Mouse (Mus musculus) heart, postnatal 4 days (tissue): ENCODE measurements around the gene Acvr2b. TPM values are rescaled to one million over a fixed set of nuclear protein-coding genes. Genes with fewer than 3 reads are reported as not detected.
A peak's percentile ranks its signal among the peaks of the same experiment; 100 is the strongest.

Source experiments
- DNase-seq: peaks from one replicate; pipeline ENCODE4 v3.0.0; 2021
- total RNA-seq, 2 experiments: library from RNA; stranded (reverse); gene quantifications; 2 replicates each; pipeline ENCODE4 v1.2.3; 2021

Acvr2b gene
- total RNA-seq, 2 experiments from 2014 or later = 6.2 to 6.5 TPM

DNA sequence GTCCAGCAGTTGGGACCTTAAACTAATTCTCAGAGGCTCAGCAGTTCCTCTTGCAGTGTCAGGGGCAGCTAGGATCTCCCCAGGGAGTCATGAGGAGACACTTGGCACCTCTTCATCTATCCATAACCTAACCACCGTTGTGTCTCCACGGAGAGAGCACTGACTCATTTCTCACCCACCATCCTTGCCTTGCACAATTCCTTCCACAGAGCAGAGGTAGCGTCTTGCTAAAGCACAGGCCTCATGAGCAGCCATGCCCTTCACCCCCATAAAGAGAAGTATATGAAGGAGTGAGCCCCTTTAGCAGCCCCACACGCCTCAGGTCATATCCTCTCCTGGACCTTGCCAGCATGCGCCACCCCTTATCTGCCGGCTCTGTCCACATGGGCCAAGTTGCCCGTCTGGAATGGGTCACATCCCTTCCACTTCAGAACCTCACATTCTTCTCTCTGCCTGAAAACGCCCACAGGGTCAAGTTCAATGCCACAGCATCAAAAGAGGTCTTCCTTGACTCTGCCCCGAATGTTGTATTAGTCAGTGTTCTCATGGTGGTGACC, 71.8 kb downstream of the Acvr2b start:
- no peak for DNase-seq

DNA sequence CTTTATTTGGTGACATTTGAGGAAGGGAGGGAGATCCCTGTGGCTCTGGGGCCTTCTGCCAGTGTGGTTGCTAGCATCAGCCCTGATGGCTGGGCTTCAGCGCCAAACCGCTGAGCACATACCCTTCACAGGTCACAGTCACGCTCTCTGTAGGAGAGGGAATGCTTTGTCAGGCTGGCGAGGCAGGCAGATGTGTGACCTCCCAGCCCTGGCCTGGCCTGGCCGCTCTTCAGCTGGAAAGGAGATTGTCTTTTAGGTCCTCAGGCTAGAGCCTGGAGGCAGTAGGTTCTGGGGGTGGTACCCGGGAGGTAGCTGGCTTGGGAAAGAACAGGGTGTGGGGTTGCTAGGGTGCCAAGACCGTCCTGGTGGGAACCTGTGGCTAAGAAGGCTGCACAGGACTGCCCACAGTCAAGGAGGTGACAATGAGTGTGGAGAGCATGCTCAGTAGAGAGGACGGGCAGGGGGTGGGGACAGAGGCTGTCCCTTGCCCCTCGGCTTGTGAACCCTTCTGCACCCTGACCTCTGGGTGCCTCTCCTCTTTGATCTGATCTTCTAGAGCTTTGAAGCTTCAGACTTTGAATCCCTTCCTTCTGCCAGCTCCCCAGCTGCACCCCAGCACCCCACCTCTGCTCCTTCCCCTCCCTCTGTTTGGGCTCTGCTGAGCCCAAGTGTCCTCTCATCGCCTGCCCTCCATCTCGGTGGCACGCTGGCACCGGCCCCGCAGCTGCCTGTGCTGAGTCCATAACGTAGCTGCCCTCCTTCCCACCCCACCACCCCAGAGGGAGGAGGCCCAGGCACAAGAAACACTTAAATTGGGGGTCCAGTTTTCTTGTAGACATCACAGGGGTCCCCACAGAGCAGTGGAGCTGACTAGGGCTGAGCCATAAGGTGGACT, 73.0 kb downstream of the Acvr2b start:
- DNase-seq = peak; percentile 67

DNA sequence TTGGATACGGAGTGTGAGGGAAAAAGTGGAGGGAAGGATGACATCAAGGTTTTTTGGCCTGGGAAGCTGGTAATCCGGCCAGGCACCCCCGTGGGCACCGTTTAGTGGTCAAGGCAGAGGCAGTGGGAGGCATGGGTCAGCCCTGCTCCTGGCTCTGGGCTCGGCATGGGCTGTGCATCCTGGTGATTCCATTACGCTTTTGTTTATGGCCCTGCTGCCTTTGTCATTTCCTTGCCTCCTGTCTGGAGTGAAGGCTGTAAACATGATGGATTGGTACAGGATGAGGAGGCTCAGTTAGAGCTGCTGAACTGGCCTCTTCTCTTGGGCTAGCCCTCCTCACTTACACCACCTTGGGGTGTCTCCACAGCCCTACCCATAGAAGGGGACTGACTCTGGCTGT, 75.8 kb downstream of the Acvr2b start:
- DNase-seq = no peak

DNA sequence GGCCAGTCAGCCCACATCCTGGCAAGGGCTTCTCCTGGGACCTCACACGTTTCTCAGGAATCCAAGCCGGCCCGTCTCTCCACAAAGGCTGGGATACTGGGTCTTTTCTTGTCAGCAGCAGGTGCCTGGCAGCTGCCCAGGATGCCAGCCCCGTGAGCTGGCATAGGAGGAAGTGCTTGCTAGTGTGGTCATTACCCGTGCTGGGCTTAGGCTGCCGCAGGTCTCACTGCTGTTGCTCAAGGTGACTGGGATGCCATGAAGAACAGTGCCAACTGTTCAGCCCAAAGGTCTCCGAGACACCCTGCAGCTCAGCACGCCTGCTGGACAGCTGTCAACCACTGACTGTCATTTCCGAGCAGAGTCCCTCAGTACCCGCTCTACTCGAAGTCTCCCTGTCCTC, 76.4 kb downstream of the Acvr2b start:
- DNase-seq = peak; percentile 60

DNA sequence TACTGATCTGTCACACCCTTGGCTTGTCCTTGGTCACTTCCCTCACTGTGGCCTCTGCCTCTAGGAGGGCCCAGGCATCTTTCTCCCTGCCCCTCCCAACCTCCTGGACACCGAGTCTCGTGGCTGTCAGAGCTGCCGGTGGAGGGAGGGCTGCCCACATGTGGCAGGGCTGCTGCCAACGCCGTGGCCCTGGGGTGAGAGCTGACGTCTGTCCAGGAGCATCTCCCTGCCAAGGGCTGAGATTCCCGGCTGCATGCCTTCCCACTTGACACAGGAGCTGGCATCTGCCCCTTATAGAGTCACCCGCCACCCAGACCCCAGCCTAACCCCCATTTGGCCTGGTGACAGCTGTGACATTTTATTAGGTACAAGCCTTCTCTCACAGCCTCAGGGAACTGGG, 77.4 kb downstream of the Acvr2b start:
- DNase-seq = peak; percentile 88

DNA sequence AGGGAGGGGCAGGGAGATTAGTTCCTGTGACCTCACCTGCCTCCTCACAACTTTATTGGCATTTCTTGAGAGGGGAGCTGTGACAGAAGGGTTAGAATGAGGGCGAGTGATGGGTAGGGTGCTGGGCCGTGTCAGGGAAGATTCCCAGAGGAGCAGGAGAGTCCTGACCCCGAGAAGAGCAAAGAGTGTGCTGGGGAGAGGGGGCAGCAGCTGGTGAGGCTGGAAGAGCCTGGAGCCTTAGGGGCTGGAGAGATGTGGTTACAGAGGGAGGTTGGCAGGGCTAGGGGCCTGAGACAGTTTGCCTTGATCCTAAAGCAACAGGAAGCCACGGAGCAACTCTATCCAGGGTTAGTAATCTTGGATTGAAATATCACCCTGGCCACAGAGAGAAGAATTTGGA, 79.7 kb downstream of the Acvr2b start:
- DNase-seq = no peak

DNA sequence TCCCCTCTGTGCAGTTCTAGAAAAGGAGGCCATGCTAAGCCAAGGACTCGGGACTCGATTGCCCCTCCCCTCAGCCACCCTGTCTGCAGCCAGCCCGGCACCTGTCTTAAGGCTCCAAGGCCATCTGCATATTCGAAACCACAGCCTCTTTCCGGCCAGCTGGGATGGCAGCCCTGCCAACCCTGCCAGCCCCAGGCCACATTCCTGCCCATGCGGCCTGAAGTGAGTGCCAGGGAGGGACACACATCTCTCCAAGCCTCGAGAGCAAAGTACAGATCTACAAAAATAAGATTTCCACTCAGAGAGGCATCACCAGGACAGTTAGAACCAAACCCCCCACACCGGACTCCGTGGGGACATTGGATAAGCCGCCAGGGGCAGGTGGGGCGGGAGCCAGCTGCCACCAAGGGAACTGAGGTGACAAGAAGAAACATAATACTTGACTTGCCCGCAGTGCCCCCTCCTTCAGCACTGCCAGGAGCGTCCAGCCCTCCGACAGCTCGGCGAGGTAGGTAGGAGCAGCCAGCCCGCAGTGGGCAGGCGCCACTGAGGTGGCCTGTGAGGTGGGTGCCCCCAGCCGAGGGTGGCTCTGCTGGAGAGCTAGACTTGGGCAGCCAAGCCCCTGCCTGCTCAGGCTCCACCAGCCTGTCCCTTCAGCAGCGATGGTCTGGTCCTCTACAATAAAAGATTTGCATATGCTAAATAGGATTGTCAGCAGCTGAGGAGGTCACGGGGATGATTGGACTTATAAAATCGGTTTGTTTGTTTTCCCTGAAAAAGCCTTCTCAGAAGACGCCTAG, 81.8 kb downstream of the Acvr2b start:
- DNase-seq = peak; percentile 59

DNA sequence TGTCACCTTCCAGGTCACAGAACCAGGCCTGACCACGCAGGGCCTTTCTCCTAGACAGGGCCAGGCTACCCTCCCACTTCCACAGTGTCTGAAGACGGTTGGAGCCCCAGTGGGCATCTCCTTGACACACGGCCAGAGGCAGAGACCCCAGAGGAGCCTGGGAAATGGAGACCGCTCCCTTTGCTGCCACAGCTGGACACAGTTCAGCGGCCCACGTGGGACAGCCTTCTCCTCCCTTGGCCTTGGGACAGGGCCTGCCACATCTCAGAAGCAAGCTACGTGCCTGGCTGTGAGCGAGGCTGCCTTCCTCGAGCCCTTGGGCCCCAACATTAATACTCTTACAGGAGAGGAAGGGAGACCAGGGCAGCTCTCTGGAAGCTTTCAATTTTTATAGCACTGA, 82.5 kb downstream of the Acvr2b start:
- DNase-seq = no peak

Other genes with a start within 250 kb of the Acvr2b start
- gene Acaa1b, start 245.0 kb upstream of the Acvr2b start, total RNA-seq = 1 to 10 TPM; 1.8 to 1.9 TPM
- not detected for gene Gm47289, start 243.0 kb upstream of the Acvr2b start, total RNA-seq
- not detected for gene Slc22a13, start 193.0 kb upstream of the Acvr2b start, total RNA-seq
- 10 to 100 TPM; 35.5 to 36.5 TPM for gene Oxsr1, start 79.7 kb upstream of the Acvr2b start, total RNA-seq
- 10 to 100 TPM; 60.7 to 63.8 TPM for gene Acaa1a, start 62.4 kb upstream of the Acvr2b start, total RNA-seq
- gene Myd88, start 60.7 kb upstream of the Acvr2b start, total RNA-seq = 10 to 100 TPM; 12.1 to 12.7 TPM
- 1 to 10 TPM in 1 of 2 experiments, under 1 TPM in 1; 0.52 to 1.0 TPM for gene Xylb, start 44.7 kb upstream of the Acvr2b start, total RNA-seq
- gene Slc22a14, start 36.6 kb upstream of the Acvr2b start, total RNA-seq = under 1 TPM in 1 of 2 experiments, not detected in 1; 0.27 TPM
- 1 to 10 TPM; 4.2 to 4.5 TPM for gene Exog, start 42.8 kb downstream of the Acvr2b start, total RNA-seq
- gene Scn5a, start 176.9 kb downstream of the Acvr2b start, total RNA-seq = 100 to 1,000 TPM; 120 to 122 TPM